Mouse (Mus musculus) kidney, postnatal 0 days (tissue): ENCODE data around the gene Kpna3. TPM values are rescaled to one million over a fixed set of nuclear protein-coding genes. Genes with fewer than 3 reads are reported as not detected.

Experiments
- ATAC-seq: fragments of 200-750 bp; cut with Nextera tagmentation; replicated peaks from 2 replicates; pipeline ENCODE4 v1.8.0; 2017; ENCODE audit warnings: low read depth, moderate number of reproducible peaks, moderate TSS enrichment, moderate library complexity; ENCODE audit not compliant: low FRiP score
- DNase-seq: peaks from one replicate; pipeline ENCODE4 v3.0.0-alpha.2; 2016; ENCODE audit warnings: low spot score
- H3K27ac ChIP-seq: fragments of 300-500 bp; sonication (generic); 2 replicates; pipeline ENCODE4 v1.5.1; 2014; ENCODE audit warnings: mild to moderate bottlenecking
- H3K27me3 ChIP-seq: fragments of 300-500 bp; sonication (generic); 2 replicates; pipeline ENCODE4 v1.6.1; 2014; ENCODE audit warnings: low read length, mixed read lengths; ENCODE audit not compliant: insufficient read depth
- H3K36me3 ChIP-seq: fragments of 300-500 bp; sonication (generic); 2 replicates; pipeline ENCODE4 v1.6.1; 2014; ENCODE audit warnings: low read length, mixed read lengths; ENCODE audit not compliant: insufficient read depth
- H3K4me1 ChIP-seq: fragments of 300-500 bp; sonication (generic); replicated peaks from 2 replicates; pipeline ENCODE4 v1.6.1; 2014; ENCODE audit warnings: antibody characterized with exemption, low read length, mixed read lengths; ENCODE audit not compliant: insufficient read depth
- H3K4me2 ChIP-seq: fragments of 300-500 bp; sonication (generic); 2 replicates; pipeline ENCODE4 v1.6.1; 2014; ENCODE audit warnings: mild to moderate bottlenecking, low read length, moderate library complexity, mixed read lengths
- H3K4me3 ChIP-seq: fragments of 300-500 bp; sonication (generic); replicated peaks from 2 replicates; pipeline ENCODE4 v1.5.1; 2014; ENCODE audit warnings: low read depth, low read length
- H3K9ac ChIP-seq: fragments of 300-500 bp; sonication (generic); 2 replicates; pipeline ENCODE4 v1.6.1; 2014; ENCODE audit warnings: low read depth, low read length
- H3K9me3 ChIP-seq: fragments of 300-500 bp; sonication (generic); replicated peaks from 2 replicates; pipeline ENCODE4 v1.6.1; 2016; ENCODE audit warnings: low read length, inconsistent platforms, mixed read lengths
- CTCF ChIP-seq: IDR thresholded peaks from 2 replicates; pipeline ENCODE4 v1.5.1; 2016; ENCODE audit warnings: antibody characterized with exemption, low read depth, mild to moderate bottlenecking, moderate library complexity
- WGBS: fragments of 180-500 bp; shearing (Covaris S2); extraction: QIAGEN DNeasy Blood & Tissue Kit; methylation state at CpG from one replicate; pipeline ENCODE4 v1.1.7; 2014; 5-methylcytosine and 5-hydroxymethylcytosine counted together
- polyA plus RNA-seq: library from polyadenylated mRNA; unstranded; fragments of >200 nt; fragmentation: Nextera tagmentation; extraction: Ambion mirVana; gene quantifications from 2 replicates; pipeline ENCODE4 v1.2.1, GENCODE M21; 2015

Gene Kpna3
- polyA plus RNA-seq, 1 experiment from 2014 or later, result 30.8 TPM

DNA sequence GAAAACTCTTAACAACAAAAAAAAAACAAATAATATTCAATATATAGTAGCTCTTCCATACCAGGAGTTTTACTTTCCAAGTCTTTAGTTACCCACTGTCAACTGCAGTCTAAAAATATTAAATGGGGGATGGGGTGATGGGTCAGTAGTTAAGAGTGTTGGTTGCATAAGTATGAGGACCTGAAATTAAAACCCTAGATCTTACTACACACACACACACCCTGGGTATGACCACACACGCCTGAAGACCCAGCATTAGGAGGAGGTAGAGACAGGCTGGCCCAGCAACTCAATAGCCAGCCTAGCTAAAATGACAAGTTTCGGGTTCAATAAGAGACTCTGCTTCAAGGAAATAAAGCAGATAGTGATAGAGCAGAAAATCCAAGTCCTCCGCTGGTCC, 32.6 kb downstream of the Kpna3 start:
- TF ChIP-seq CTCF, result no peak
- no peak for DNase-seq
- H3K4me3 ChIP-seq, result no peak overlapping the region

DNA sequence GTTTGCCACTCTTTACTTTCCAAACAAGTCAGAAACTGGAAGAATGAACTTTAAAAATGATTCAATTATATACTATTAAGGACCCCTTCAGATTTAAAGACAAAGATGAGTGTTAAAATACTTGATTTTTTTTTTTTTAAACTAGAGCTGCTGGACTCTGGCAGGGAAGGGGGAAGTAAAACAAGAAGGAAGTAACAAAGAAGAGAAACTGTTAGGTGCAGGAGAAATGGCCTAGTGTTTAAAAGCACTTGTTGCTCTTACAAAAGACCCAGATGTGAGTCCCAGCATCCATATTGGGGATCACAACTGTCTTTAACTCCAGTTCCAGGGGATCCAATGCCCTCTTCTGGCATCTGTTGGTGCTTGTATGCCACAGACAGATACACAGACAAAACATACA, 33.9 kb downstream of the Kpna3 start:
- Histone ChIP-seq H3K4me3 (no peak overlapping the region), H3K27me3 (no peaks in the 10 kb centered on the region), H3K27ac (no peak overlapping the region), H3K4me2 (no peak overlapping the region), H3K4me1 (no peaks in the 10 kb centered on the region), H3K9me3 (no peaks in the 10 kb centered on the region), H3K9ac (no peak overlapping the region), H3K36me3 (0 out of 2 replicates have a peak, but pooled peaks cover 4% of the 10 kb centered on the region)
- DNase-seq (no peak), ATAC-seq (no peak)
- no peak for TF ChIP-seq CTCF

More for the DNA sequence above, 32.6 kb downstream of the Kpna3 start:
- Histone ChIP-seq H3K36me3 (0 out of 2 replicates have a peak, but pooled peaks cover 2% of the 10 kb centered on the region), H3K9ac (no peak overlapping the region), H3K4me2 (no peak overlapping the region), H3K27me3 (no peaks in the 10 kb centered on the region), H3K9me3 (no peaks in the 10 kb centered on the region), H3K4me1 (no peaks in the 10 kb centered on the region), H3K27ac (no peak overlapping the region)
- no peak for ATAC-seq
- 95% methylated on average over 3 of the region's 3 CpGs for WGBS

DNA sequence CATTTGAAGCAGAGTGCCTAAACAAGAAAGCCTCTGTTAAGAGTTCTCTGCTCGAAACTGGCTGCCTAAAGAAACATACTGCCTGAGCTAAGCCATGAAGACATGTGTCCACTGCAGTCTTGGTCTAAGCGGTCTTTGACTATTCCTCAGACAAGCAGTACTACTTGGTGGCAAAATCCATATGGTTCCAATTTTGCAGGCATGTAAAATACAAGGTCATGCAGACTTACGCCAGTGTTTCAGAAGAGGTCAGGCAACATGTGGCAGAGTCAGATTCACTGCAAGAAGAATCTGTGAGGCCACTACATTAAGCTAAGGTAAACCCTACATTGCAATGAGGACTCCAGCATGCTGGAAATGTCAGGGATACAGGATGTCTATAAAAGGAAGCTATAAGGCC, 34.7 kb downstream of the Kpna3 start:
- no peak overlapping the region for H3K9ac ChIP-seq
- DNase-seq (no peak), ATAC-seq (no peak)
- H3K27me3 ChIP-seq, result no peaks in the 10 kb centered on the region
- no peak overlapping the region for H3K4me3 ChIP-seq
- 86% methylated on average over 3 of the region's 3 CpGs for WGBS
- no peak for TF ChIP-seq CTCF
- no peaks in the 10 kb centered on the region for H3K4me1 ChIP-seq
- no peak overlapping the region for H3K27ac ChIP-seq
- no peak overlapping the region for H3K4me2 ChIP-seq
- H3K36me3 ChIP-seq, result 0 out of 2 replicates have a peak, but pooled peaks cover 4% of the 10 kb centered on the region
- H3K9me3 ChIP-seq, result no peaks in the 10 kb centered on the region

DNA sequence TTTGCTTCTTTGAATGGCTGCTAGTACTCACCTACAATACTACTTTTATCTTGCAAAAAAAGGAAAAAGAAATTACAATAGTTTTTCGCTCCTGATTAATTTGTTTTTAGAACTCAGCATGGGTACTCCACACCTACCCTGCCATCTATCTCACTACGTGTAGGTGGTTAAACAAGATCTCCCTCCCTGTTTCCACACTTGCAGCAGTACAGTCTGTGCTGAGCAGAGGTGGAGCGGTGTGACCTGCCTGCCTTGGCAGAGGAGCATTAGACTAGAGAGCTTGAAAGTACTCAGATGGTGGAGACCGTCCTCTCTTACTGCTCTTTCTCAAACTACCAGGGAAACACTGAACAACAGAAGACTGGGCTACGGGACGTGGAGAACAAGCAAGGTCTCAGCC, 44.9 kb downstream of the Kpna3 start:
- no peak overlapping the region for H3K4me3 ChIP-seq
- no peak for TF ChIP-seq CTCF
- no peaks in the 10 kb centered on the region for H3K9me3 ChIP-seq
- H3K36me3 ChIP-seq, result peaks cover 15% of the 10 kb centered on the region; the same call in 1 of the 2 replicates
- no peak overlapping the region for H3K4me2 ChIP-seq
- 85% methylated on average over 6 of the region's 6 CpGs for WGBS
- H3K27ac ChIP-seq, result no peak overlapping the region; the same call in 1 of the 2 replicates
- no peaks in the 10 kb centered on the region for H3K27me3 ChIP-seq
- ATAC-seq (no peak), DNase-seq (no peak)
- no peak overlapping the region for H3K9ac ChIP-seq
- no peaks in the 10 kb centered on the region for H3K4me1 ChIP-seq

DNA sequence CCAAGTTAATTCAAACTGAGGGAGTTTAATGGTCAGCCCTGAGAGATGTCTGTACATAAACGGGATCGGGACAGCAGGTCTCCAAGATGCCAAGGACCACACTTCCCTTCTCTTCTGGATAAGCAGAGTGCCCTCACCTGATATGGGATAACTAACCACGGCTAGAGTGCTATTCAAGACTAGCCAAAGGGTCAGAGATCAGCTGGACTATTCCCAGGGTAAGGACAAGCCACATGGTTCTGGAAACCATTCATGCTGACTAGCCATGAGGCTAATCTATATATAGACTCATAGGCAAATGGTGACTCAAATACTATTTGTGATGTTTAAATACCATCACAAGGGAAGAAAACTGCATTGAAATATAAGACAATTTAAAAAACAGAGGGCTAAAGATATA, 49.1 kb downstream of the Kpna3 start:
- Histone ChIP-seq H3K4me3 (no peak overlapping the region), H3K4me2 (no peak overlapping the region), H3K9ac (no peak overlapping the region), H3K27me3 (no peaks in the 10 kb centered on the region), H3K9me3 (no peaks in the 10 kb centered on the region), H3K4me1 (no peaks in the 10 kb centered on the region), H3K36me3 (0 out of 2 replicates have a peak, but pooled peaks cover 5% of the 10 kb centered on the region), H3K27ac (no peak overlapping the region)
- no peak for TF ChIP-seq CTCF
- ATAC-seq, result no peak
- 87% methylated on average over 3 of the region's 3 CpGs for WGBS
- DNase-seq, result no peak

DNA sequence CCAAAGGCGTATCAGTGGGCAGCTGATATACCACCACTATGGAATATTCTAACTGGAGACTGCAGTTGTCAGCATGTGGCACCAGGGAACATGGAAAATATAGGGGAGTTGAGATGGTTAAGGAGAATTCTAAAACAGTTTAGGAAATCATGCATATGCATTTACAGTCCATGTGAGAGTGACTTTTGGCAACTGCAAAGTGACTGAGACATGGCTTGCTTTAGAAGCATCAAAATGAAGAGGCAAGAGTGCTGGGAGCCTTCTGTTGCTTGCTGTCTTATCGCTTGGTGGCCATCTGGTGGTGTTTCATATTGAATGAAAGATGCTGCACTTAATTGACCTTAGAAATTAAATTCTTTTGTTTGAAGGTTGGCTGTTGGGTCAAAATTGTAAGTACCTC, 72.4 kb downstream of the Kpna3 start:
- 90% methylated on average over 2 of the region's 2 CpGs for WGBS
- ATAC-seq (no peak), DNase-seq (no peak)
- TF ChIP-seq CTCF, result no peak
- no peak overlapping the region for H3K9ac ChIP-seq
- H3K4me2 ChIP-seq, result no peak overlapping the region
- no peaks in the 10 kb centered on the region for H3K4me1 ChIP-seq
- H3K27me3 ChIP-seq, result no peaks in the 10 kb centered on the region
- no peak overlapping the region for H3K4me3 ChIP-seq
- peaks cover 8% of the 10 kb centered on the region; the same call in 1 of the 2 replicates for H3K36me3 ChIP-seq
- H3K9me3 ChIP-seq, result no peaks in the 10 kb centered on the region
- H3K27ac ChIP-seq, result no peak overlapping the region

DNA sequence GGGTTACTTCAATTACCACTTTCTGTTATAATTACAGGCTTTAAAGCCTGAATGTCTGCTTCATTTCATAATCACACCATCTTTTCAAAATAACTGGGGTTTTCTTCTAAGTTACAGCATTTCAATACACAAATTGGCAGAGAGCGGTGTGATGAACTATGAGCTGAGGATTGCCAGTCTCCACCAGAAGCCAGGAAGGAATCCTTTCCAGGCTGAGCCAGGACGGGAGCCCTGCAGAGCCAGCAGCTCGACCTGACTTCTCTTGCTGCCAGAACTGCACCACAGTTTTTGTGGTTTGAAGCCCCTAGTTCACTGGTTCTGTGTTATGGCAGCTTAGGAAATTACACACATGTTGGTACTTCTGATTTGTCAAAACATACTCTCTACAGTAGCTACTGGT, 75.0 kb downstream of the Kpna3 start:
- Histone ChIP-seq H3K4me3 (no peak overlapping the region), H3K4me1 (no peaks in the 10 kb centered on the region), H3K27ac (no peak overlapping the region), H3K27me3 (no peaks in the 10 kb centered on the region), H3K4me2 (no peak overlapping the region), H3K36me3 (peaks cover 3% of the 10 kb centered on the region; the same call in 1 of the 2 replicates), H3K9ac (no peak overlapping the region), H3K9me3 (no peaks in the 10 kb centered on the region)
- 86% methylated on average over 3 of the region's 3 CpGs for WGBS
- DNase-seq (no peak), ATAC-seq (no peak)
- no peak for TF ChIP-seq CTCF
